Mouse (Mus musculus): ENCODE measurements around the gene Gbp3.

The Gbp3 gene

GRCm38 (mm10) chr3:142590431-142591067 is 30.7 kb downstream of the Gbp3 start:
- no peak for DNase-seq

- DNase-seq: no peak
Measured at GRCm38 (mm10) chr3:142594547-142594946, 34.7 kb downstream of the Gbp3 start, which contains the start of gene Gbp2b. Gene Gbp2b, plus strand, starts transcription at chr3:142594847.

GRCm38 (mm10) chr3:142597923-142598322 is 38.1 kb downstream of the Gbp3 start:
- no peak for DNase-seq

- no peak for DNase-seq
Measured at GRCm38 (mm10) chr3:142601675-142602074, 41.8 kb downstream of the Gbp3 start.

- no peak for DNase-seq
Measured at GRCm38 (mm10) chr3:142618658-142619057, 58.8 kb downstream of the Gbp3 start.

- DNase-seq: no peak
Measured at GRCm38 (mm10) chr3:142619606-142620005, 59.8 kb downstream of the Gbp3 start.

GRCm38 (mm10) chr3:142620111-142620955 is 60.5 kb downstream of the Gbp3 start, which contains the start of gene Gbp2:
Gene Gbp2, plus strand, starts transcription at chr3:142620602.
- no peak for DNase-seq

GRCm38 (mm10) chr3:142620956-142621562 is 61.2 kb downstream of the Gbp3 start:
- DNase-seq: no peak

Measured in right cerebral cortex, postnatal 25 days (tissue).